Mouse (Mus musculus) liver, postnatal 0 days (tissue): Measurements from ENCODE around the gene Pate4. TPM values are rescaled to one million over a fixed set of nuclear protein-coding genes. Genes with fewer than 3 reads are reported as not detected.

Experiments used
- ATAC-seq: fragments of 200-750 bp; cut with Nextera tagmentation; 2 replicates; pipeline ENCODE4 v1.8.0; 2017; ENCODE audit warnings: mild to moderate bottlenecking, moderate library complexity
- DNase-seq: peaks from one replicate; pipeline ENCODE4 v3.0.0-alpha.2; 2016
- H3K27ac ChIP-seq: fragments of 300-500 bp; sonication (generic); 2 replicates; pipeline ENCODE4 v1.5.1; 2014; ENCODE audit warnings: antibody characterized with exemption, moderate library complexity, mild to moderate bottlenecking, low read depth
- H3K27me3 ChIP-seq: fragments of 300-500 bp; sonication (generic); 2 replicates; pipeline ENCODE4 v1.6.1; 2014; ENCODE audit warnings: low read length, control low read depth, mixed read lengths; ENCODE audit not compliant: insufficient read depth
- H3K36me3 ChIP-seq: fragments of 300-500 bp; sonication (generic); replicated peaks from 2 replicates; pipeline ENCODE4 v1.6.1; 2014; ENCODE audit warnings: mild to moderate bottlenecking, control low read depth, low read length, moderate library complexity, mixed read lengths; ENCODE audit not compliant: insufficient read depth
- H3K4me1 ChIP-seq: fragments of 300-500 bp; sonication (generic); 2 replicates; pipeline ENCODE4 v1.6.1; 2014; ENCODE audit warnings: antibody characterized with exemption, mild to moderate bottlenecking, control low read depth; ENCODE audit not compliant: insufficient read depth
- H3K4me2 ChIP-seq: fragments of 300-500 bp; sonication (generic); 2 replicates; pipeline ENCODE4 v1.6.1; 2014; ENCODE audit warnings: low read depth, mild to moderate bottlenecking, low read length, moderate library complexity, mixed read lengths
- H3K4me3 ChIP-seq: fragments of 300-500 bp; sonication (generic); 2 replicates; pipeline ENCODE4 v1.5.1; 2014; ENCODE audit warnings: low read depth, low read length
- H3K9ac ChIP-seq: fragments of 300-500 bp; sonication (generic); replicated peaks from 2 replicates; pipeline ENCODE4 v1.6.1; 2014; ENCODE audit warnings: mild to moderate bottlenecking, moderate library complexity
- H3K9me3 ChIP-seq: fragments of 300-500 bp; sonication (generic); 2 replicates; pipeline ENCODE4 v1.6.1; 2016; ENCODE audit warnings: mild to moderate bottlenecking, control low read depth, low read length, mixed read lengths
- CTCF ChIP-seq: sonication (generic); IDR thresholded peaks from 2 replicates; pipeline ENCODE4 v1.5.1; 2016; ENCODE audit warnings: antibody characterized with exemption, low read depth
- EP300 ChIP-seq: IDR thresholded peaks from 2 replicates; pipeline ENCODE4 v1.6.1; 2016; ENCODE audit warnings: antibody characterized with exemption, low read depth, mild to moderate bottlenecking
- WGBS: fragments of 180-500 bp; shearing (Covaris S2); extraction: QIAGEN DNeasy Blood & Tissue Kit; methylation state at CpG from one replicate; pipeline ENCODE4 v1.1.7; 2014; ENCODE audit not compliant: insufficient replicate concordance; 5-methylcytosine and 5-hydroxymethylcytosine counted together
- polyA plus RNA-seq: library from polyadenylated mRNA; unstranded; fragments of >200 nt; fragmentation: Nextera tagmentation; extraction: Ambion mirVana; gene quantifications from 2 replicates; pipeline ENCODE4 v1.2.1, GENCODE M21; 2015

Pate4 gene
- polyA plus RNA-seq, 1 experiment from 2014 or later: not detected

DNA sequence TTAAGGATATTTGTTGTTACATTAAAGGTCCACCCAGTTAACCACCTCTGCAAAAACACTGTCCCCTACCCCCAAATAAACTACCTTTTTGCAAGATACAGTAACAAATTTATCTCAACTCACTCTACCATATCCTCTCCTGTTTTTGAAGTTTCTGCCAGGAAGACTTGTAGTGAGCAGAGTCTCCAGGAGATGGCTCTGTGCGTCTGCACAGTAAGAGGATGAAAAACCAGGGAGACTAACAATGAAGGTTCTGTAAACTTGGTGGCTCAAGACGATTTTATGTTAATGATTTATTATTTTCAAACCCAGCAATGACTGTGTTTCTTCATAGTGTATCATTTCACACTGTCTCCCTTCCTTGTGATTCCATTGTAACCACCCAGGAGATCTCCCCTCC, 18.8 kb downstream of the Pate4 start:
- Histone ChIP-seq H3K4me2 (no peak overlapping the region), H3K4me3 (no peak overlapping the region), H3K36me3 (no peaks in the 10 kb centered on the region), H3K27ac (no peak overlapping the region), H3K4me1 (no peaks in the 10 kb centered on the region), H3K27me3 (no peaks in the 10 kb centered on the region), H3K9ac (no peak overlapping the region), H3K9me3 (no peaks in the 10 kb centered on the region)
- ATAC-seq (no peak), DNase-seq (no peak)
- WGBS: 6% methylated on average over 2 of the region's 2 CpGs
- peak; percentile 45 for TF ChIP-seq CTCF
- no peak for TF ChIP-seq EP300

DNA sequence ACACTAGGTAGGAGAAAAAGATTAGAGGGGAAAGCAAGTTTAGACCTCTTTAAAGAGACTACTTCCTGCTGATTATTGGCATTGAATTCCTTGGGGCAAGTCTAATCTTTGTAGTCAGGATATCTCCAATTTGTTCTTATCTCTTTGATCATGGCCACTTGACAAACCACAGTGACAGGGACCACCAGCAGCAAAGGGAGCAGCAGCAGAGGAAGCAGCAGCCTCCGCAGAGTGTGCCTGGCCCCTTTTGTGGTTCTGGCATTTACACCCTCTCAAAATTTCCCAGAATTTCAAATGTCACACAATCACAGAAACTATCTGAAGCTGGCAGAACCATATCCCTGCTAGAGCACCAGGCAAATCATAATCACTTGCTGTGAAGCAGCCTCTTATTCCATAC, 24.1 kb downstream of the Pate4 start:
- Histone ChIP-seq H3K4me3 (no peak overlapping the region), H3K36me3 (no peaks in the 10 kb centered on the region), H3K27me3 (no peaks in the 10 kb centered on the region), H3K4me2 (no peak overlapping the region), H3K9me3 (no peaks in the 10 kb centered on the region), H3K4me1 (no peaks in the 10 kb centered on the region), H3K27ac (no peak overlapping the region), H3K9ac (no peak overlapping the region)
- ATAC-seq (no peak), DNase-seq (no peak)
- no peak for TF ChIP-seq CTCF
- no peak for TF ChIP-seq EP300
- WGBS: 35% methylated on average over 1 of the region's 1 CpGs

DNA sequence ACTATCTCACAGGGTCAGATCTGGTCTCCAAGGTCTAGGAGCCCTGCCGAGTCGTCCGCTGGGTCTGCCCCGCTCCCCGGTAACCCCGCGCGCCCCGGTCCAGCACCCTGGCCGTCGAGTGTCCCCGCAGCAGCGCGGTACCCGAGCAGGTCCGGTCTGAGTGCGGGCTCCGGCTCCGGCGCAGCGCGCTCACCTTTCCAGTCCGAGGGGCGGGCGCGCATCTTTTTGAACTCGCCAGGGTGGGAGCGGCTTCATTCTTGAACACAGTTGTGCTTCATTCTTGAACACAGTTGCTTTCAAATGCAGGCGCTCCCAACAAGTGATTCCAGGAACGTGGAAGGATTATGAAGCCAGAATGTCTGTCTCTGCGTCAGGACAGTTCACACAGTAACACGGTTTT, 37.3 kb downstream of the Pate4 start:
- Histone ChIP-seq H3K27ac (no peak overlapping the region), H3K4me2 (no peak overlapping the region), H3K4me1 (0 out of 2 replicates have a peak, but pooled peaks cover 3% of the 10 kb centered on the region), H3K4me3 (no peak overlapping the region), H3K9me3 (no peaks in the 10 kb centered on the region), H3K27me3 (peaks cover 10% of the 10 kb centered on the region), H3K9ac (no peak overlapping the region), H3K36me3 (no peaks in the 10 kb centered on the region)
- 6% methylated on average over 32 of the region's 32 CpGs for WGBS
- no peak for TF ChIP-seq CTCF
- TF ChIP-seq EP300: no peak
- no peak for DNase-seq
- no peak for ATAC-seq

DNA sequence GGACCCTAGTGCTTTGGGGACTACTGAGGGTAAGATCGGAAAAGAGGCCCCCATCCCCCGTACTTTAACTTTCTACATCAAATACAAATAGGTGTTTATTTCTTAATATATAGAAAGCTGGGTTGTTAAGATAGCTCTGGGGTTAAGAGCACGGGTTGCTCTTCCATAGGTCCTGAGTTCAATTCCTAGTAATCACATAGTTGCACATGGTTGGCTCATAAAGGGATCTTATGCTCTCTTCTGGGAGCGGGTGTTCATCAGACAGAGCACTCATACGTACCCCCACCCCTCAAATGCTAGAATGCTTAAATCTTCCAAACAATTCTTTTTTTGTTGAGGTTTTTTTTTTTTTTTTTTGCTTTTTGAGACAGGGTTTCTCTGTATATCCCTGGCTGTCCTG, 41.1 kb downstream of the Pate4 start:
- H3K27ac ChIP-seq: peak overlapping the region; percentile 68
- WGBS: 7% methylated on average over 5 of the region's 5 CpGs
- no peak for ATAC-seq
- peaks cover 10% of the 10 kb centered on the region for H3K27me3 ChIP-seq
- H3K4me3 ChIP-seq: peak overlapping the region; percentile 75
- no peaks in the 10 kb centered on the region for H3K9me3 ChIP-seq
- 0 out of 2 replicates have a peak, but pooled peaks cover 3% of the 10 kb centered on the region for H3K4me1 ChIP-seq
- DNase-seq: no peak
- TF ChIP-seq EP300 (no peak), CTCF (no peak)
- peaks cover 25% of the 10 kb centered on the region for H3K36me3 ChIP-seq
- peak overlapping the region; percentile 84 for H3K4me2 ChIP-seq
- H3K9ac ChIP-seq: peak overlapping the region; percentile 50

DNA sequence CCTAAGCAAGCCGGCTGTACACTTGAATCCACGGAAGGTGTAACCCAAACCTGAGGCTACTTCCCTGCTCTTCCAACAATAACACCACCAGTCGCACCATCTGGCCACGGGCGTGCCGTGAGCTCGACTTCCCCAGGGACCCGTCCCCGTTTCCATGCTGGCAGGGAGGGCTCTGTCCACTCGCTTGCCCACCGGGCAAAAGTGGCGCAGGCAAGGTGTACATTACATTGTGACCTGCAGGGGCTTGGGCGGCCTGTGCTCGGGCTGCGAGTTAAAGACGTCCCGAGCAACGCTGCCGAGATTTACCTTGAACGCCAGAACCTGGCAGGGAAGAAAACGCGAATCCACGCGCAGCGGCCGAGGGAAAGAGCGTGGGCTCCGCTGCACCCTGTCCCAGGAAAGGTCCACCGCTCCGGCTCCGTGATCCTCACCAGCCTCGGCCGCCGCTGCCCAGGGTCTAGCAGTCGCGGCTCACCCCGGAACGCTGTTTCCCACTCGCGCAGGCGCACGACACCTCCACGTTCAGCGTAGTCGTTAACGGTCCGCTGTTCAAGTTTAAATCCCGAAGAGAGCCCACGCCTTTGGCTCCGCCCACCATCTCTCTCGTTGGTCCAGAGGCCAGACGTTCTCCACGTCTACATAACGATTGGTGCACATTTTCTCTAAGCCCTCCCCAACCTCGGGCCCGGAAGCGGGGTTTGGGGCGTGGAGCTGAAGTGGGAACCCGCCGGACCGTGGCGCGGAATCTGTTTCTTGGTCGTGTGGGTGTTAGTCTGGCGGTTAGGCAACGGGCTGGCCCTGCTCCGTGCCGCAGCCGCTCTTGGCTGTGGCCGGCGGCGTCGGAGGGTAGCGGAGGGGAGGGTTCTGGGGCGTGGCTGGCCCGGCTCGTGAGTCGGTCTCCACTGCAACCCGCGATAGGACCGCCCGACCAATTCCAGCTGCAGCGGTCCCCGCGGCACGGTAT, 41.9 kb downstream of the Pate4 start, which contains the start of the genes Pate2 and Hyls1:
TSS of gene Pate2 (plus strand) at position 714 of the 964 bp plus-strand sequence.
TSS of gene Hyls1 (minus strand) at position 828 of the 964 bp plus-strand sequence.
- peak within 1 kb of the TSS; percentile 75 for H3K4me3 ChIP-seq
- 0 out of 2 replicates have a peak, but pooled peaks cover 3% of the 10 kb centered on the region for H3K4me1 ChIP-seq
- peaks cover 10% of the 10 kb centered on the region for H3K27me3 ChIP-seq
- peak; percentile 26; the same call in 1 of the 2 replicates for TF ChIP-seq CTCF
- no peak for TF ChIP-seq EP300
- DNase-seq (peak; percentile 94), ATAC-seq (peak; percentile 98)
- H3K36me3 ChIP-seq: peaks cover 33% of the 10 kb centered on the region
- under 1% methylated on average over 86 of the region's 86 CpGs for WGBS
- peak within 1 kb of the TSS; percentile 84 for H3K4me2 ChIP-seq
- H3K9ac ChIP-seq: peak within 1 kb of the TSS; percentile 78
- peak within 1 kb of the TSS; percentile 68 for H3K27ac ChIP-seq
- H3K9me3 ChIP-seq: no peaks in the 10 kb centered on the region

DNA sequence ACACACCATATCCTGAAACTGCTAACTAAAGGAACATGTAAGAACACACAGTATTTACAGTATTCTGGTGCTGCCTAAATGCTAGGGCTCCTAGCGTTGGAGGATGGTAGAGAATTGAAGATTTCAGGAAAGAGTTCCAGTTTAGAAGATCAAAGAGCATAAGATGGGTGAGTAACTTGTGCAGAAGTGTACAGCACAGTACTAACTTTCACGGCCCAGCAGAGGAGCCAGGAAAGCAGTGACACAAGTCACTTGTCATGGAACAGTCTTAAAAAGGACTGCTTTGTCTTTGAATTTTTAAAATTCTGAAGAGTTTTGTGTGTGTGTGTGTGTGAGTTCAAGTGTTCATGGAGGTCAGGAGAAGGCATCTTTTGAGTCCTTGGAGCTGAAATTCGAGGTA, 43.7 kb downstream of the Pate4 start:
- Histone ChIP-seq H3K4me3 (no peak overlapping the region), H3K9me3 (no peaks in the 10 kb centered on the region), H3K4me1 (no peaks in the 10 kb centered on the region), H3K4me2 (no peak overlapping the region), H3K27ac (no peak overlapping the region), H3K9ac (no peak overlapping the region), H3K27me3 (no peaks in the 10 kb centered on the region), H3K36me3 (peaks cover 44% of the 10 kb centered on the region)
- WGBS: 86% methylated on average over 3 of the region's 3 CpGs
- ATAC-seq: no peak
- DNase-seq: no peak
- TF ChIP-seq EP300: no peak
